Mouse (Mus musculus) embryonic facial prominence, embryonic 11.5 days (tissue): ENCODE data around the gene Cd8b1. TPM values are rescaled to one million over a fixed set of nuclear protein-coding genes. Genes with fewer than 3 reads are reported as not detected.

Source experiments
- ATAC-seq: fragments of 200-750 bp; cut with Nextera tagmentation; replicated peaks from 2 replicates; pipeline ENCODE4 v1.8.0; 2017; ENCODE audit warnings: low read depth; ENCODE audit not compliant: insufficient number of reproducible peaks, low FRiP score, low TSS enrichment
- DNase-seq: peaks from one replicate; pipeline ENCODE4 v3.0.0-alpha.2; 2015; ENCODE audit warnings: low spot score
- H3K27ac ChIP-seq: fragments of 300-500 bp; sonication (generic); replicated peaks from 2 replicates; pipeline ENCODE4 v1.5.1; 2014; ENCODE audit warnings: mild to moderate bottlenecking, low read depth, low read length, control low read depth
- H3K27me3 ChIP-seq: fragments of 300-500 bp; sonication (generic); 2 replicates; pipeline ENCODE4 v1.6.1; 2014; ENCODE audit warnings: mild to moderate bottlenecking, low read length, moderate library complexity, mixed read lengths; ENCODE audit not compliant: control insufficient read depth, insufficient read depth
- H3K36me3 ChIP-seq: fragments of 300-500 bp; sonication (generic); replicated peaks from 2 replicates; pipeline ENCODE4 v1.6.1; 2014; ENCODE audit warnings: low read depth, mild to moderate bottlenecking, low read length, moderate library complexity, mixed read lengths; ENCODE audit not compliant: control insufficient read depth, insufficient read depth
- H3K4me1 ChIP-seq: fragments of 300-500 bp; sonication (generic); 2 replicates; pipeline ENCODE4 v1.6.1; 2014; ENCODE audit warnings: low read length, mixed read lengths; ENCODE audit not compliant: control insufficient read depth, insufficient read depth
- H3K4me2 ChIP-seq: fragments of 300-500 bp; sonication (generic); 2 replicates; pipeline ENCODE4 v1.6.1; 2014; ENCODE audit warnings: low read depth, mild to moderate bottlenecking, control low read depth, low read length, moderate library complexity
- H3K4me3 ChIP-seq: fragments of 300-500 bp; sonication (generic); 2 replicates; pipeline ENCODE4 v1.5.1; 2014; ENCODE audit warnings: low read depth, low read length, control low read depth
- H3K9ac ChIP-seq: fragments of 300-500 bp; sonication (generic); replicated peaks from 2 replicates; pipeline ENCODE4 v1.6.1; 2014; ENCODE audit warnings: mild to moderate bottlenecking, control low read depth, low read length
- H3K9me3 ChIP-seq: fragments of 300-500 bp; sonication (generic); replicated peaks from 2 replicates; pipeline ENCODE4 v1.6.1; 2016; ENCODE audit warnings: mild to moderate bottlenecking, low read length, inconsistent platforms, mixed read lengths; ENCODE audit not compliant: control insufficient read depth
- WGBS: fragments of 180-500 bp; shearing (Covaris S2); extraction: QIAGEN DNeasy Blood & Tissue Kit; methylation state at CpG from one replicate; pipeline ENCODE4 v1.1.7; 2014; 5-methylcytosine and 5-hydroxymethylcytosine counted together
- polyA plus RNA-seq: library from polyadenylated mRNA; unstranded; fragments of >200 nt; fragmentation: Nextera tagmentation; extraction: Ambion mirVana; gene quantifications from 2 replicates; pipeline ENCODE4 v1.2.1, GENCODE M21; 2014

The Cd8b1 gene
- polyA plus RNA-seq, 1 experiment from 2014 or later = not detected

GRCm38 (mm10) chr6:71352201-71352600 lies 29.6 kb downstream of the Cd8b1 start:
- DNase-seq = no peak
- Histone ChIP-seq H3K4me1 (no peaks in the 10 kb centered on the region), H3K27me3 (no peaks in the 10 kb centered on the region), H3K36me3 (no peaks in the 10 kb centered on the region), H3K27ac (no peak overlapping the region), H3K4me3 (no peak overlapping the region), H3K4me2 (no peak overlapping the region), H3K9ac (no peak overlapping the region), H3K9me3 (no peaks in the 10 kb centered on the region)
- WGBS = 91% methylated on average over 6 of the region's 6 CpGs
- no peak for ATAC-seq

- no peaks in the 10 kb centered on the region for H3K36me3 ChIP-seq
- H3K27ac ChIP-seq = no peak overlapping the region
- WGBS = 85% methylated on average over 10 of the region's 10 CpGs
- DNase-seq (no peak), ATAC-seq (no peak)
- H3K9ac ChIP-seq = no peak overlapping the region
- no peaks in the 10 kb centered on the region for H3K27me3 ChIP-seq
- no peak overlapping the region for H3K4me3 ChIP-seq
- no peak overlapping the region for H3K4me2 ChIP-seq
- H3K4me1 ChIP-seq = no peaks in the 10 kb centered on the region
- H3K9me3 ChIP-seq = no peaks in the 10 kb centered on the region
Observed at GRCm38 (mm10) chr6:71352866-71353427, 30.4 kb downstream of the Cd8b1 start.

GRCm38 (mm10) chr6:71353722-71354121 lies 31.1 kb downstream of the Cd8b1 start:
- Histone ChIP-seq H3K9ac (no peak overlapping the region), H3K4me2 (no peak overlapping the region), H3K4me3 (no peak overlapping the region), H3K27me3 (no peaks in the 10 kb centered on the region), H3K27ac (no peak overlapping the region), H3K9me3 (no peaks in the 10 kb centered on the region), H3K4me1 (no peaks in the 10 kb centered on the region), H3K36me3 (no peaks in the 10 kb centered on the region)
- DNase-seq (no peak), ATAC-seq (no peak)
- 73% methylated on average over 2 of the region's 2 CpGs for WGBS

GRCm38 (mm10) chr6:71357493-71357892 lies 34.9 kb downstream of the Cd8b1 start:
- Histone ChIP-seq H3K27ac (no peak overlapping the region), H3K4me3 (no peak overlapping the region), H3K27me3 (no peaks in the 10 kb centered on the region), H3K36me3 (no peaks in the 10 kb centered on the region), H3K9me3 (no peaks in the 10 kb centered on the region), H3K4me1 (no peaks in the 10 kb centered on the region), H3K4me2 (no peak overlapping the region), H3K9ac (no peak overlapping the region)
- 87% methylated on average over 7 of the region's 7 CpGs for WGBS
- DNase-seq = no peak
- ATAC-seq = no peak

GRCm38 (mm10) chr6:71360221-71360620 lies 37.6 kb downstream of the Cd8b1 start:
- no peaks in the 10 kb centered on the region for H3K4me1 ChIP-seq
- no peak overlapping the region for H3K9ac ChIP-seq
- no peak overlapping the region for H3K4me2 ChIP-seq
- WGBS = 74% methylated on average over 4 of the region's 4 CpGs
- H3K9me3 ChIP-seq = no peaks in the 10 kb centered on the region
- no peaks in the 10 kb centered on the region for H3K27me3 ChIP-seq
- no peak for ATAC-seq
- no peak overlapping the region for H3K27ac ChIP-seq
- H3K36me3 ChIP-seq = no peaks in the 10 kb centered on the region
- no peak overlapping the region for H3K4me3 ChIP-seq
- no peak for DNase-seq

- Histone ChIP-seq H3K9ac (no peak overlapping the region), H3K27ac (no peak overlapping the region), H3K4me3 (no peak overlapping the region), H3K9me3 (no peaks in the 10 kb centered on the region), H3K4me1 (no peaks in the 10 kb centered on the region), H3K4me2 (no peak overlapping the region), H3K27me3 (no peaks in the 10 kb centered on the region), H3K36me3 (no peaks in the 10 kb centered on the region)
- DNase-seq (no peak), ATAC-seq (no peak)
- 52% methylated on average over 5 of the region's 5 CpGs for WGBS
Observed at GRCm38 (mm10) chr6:71360751-71361150, 38.2 kb downstream of the Cd8b1 start.

GRCm38 (mm10) chr6:71361156-71361670 lies 38.6 kb downstream of the Cd8b1 start:
- no peak for DNase-seq
- no peak for ATAC-seq
- Histone ChIP-seq H3K9me3 (no peaks in the 10 kb centered on the region), H3K27me3 (no peaks in the 10 kb centered on the region), H3K27ac (no peak overlapping the region), H3K36me3 (no peaks in the 10 kb centered on the region), H3K4me3 (no peak overlapping the region), H3K4me1 (no peaks in the 10 kb centered on the region), H3K4me2 (no peak overlapping the region), H3K9ac (no peak overlapping the region)
- 83% methylated on average over 10 of the region's 10 CpGs for WGBS

GRCm38 (mm10) chr6:71363995-71364394 lies 41.4 kb downstream of the Cd8b1 start:
- H3K36me3 ChIP-seq = no peaks in the 10 kb centered on the region
- H3K27me3 ChIP-seq = no peaks in the 10 kb centered on the region
- H3K9me3 ChIP-seq = no peaks in the 10 kb centered on the region
- ATAC-seq (no peak), DNase-seq (no peak)
- H3K9ac ChIP-seq = no peak overlapping the region
- WGBS = 78% methylated on average over 2 of the region's 2 CpGs
- no peak overlapping the region for H3K27ac ChIP-seq
- H3K4me1 ChIP-seq = no peaks in the 10 kb centered on the region
- no peak overlapping the region for H3K4me2 ChIP-seq
- no peak overlapping the region for H3K4me3 ChIP-seq
